Mouse (Mus musculus): ENCODE measurements around the gene Ppp1r36. TPM values are rescaled to one million over a fixed set of nuclear protein-coding genes. Genes with fewer than 3 reads are reported as not detected.
"Not testable (repeated sequence)": the region's sequence is repeated elsewhere in the genome, so short reads cannot be mapped to it uniquely, and the experiment has no call there.

Gene Ppp1r36
- polyA plus RNA-seq, 1 experiment from 2014 or later: 1.8 TPM

DNA sequence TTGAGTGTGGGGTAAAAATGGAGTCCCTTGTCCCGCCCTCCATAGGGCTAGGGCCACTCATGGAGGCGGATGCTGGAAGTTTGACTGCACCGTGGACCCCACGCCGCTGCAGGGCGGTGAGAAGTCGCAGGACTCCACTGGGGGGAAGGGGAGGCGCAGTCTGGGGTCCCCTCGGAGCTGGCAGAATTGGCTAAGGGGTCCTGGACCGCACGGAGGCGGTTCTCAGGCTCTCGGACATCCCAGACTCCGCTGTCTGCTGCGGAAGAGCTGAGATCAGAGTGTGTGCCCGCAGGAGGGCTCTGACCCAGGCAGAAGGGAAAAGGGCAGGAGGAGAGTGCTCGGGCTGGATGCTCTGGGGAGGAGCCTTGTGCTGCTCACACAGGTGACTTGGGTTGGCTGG lies 17.7 kb downstream of the Ppp1r36 start:
- peaks cover 14% of the 10 kb centered on the region for H3K27me3 ChIP-seq (ENCODE audit: insufficient read depth, poor library complexity, severe bottlenecking)
- H3K36me3 ChIP-seq: no peaks in the 10 kb centered on the region
- peaks cover 25% of the 10 kb centered on the region for H3K4me1 ChIP-seq
- H3K27ac ChIP-seq: peak overlapping the region; percentile 89
- DNase-seq (ENCODE audit: low spot score): no peak
- H3K4me3 ChIP-seq: peak overlapping the region; percentile 60
- no peaks in the 10 kb centered on the region for H3K9me3 ChIP-seq
- 3% methylated on average over 17 of the region's 17 CpGs for WGBS

DNA sequence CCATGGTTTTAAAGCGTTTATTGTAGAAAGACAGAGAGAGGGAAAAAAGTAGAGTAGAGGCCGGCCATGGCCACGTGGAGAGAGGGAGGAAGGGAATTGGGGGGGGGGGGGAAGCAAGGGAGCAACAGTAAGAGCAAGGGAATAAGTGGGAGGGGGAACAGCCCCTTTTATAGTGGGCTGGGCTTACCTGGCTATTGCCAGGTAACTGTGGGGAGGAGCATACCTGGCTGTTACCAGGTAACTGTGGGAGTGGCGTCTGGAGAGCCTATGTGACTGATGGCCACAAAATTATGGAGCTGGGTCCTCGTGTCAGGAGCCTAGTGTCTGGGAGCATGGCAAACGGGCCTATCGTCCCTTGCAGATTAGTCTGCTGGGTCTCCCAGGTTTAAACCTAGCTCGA lies 18.2 kb downstream of the Ppp1r36 start:
- H3K27ac ChIP-seq: peak overlapping the region; percentile 89; the same call in 1 of the 2 replicates
- no peak for DNase-seq (ENCODE audit: low spot score)
- H3K9me3 ChIP-seq: no peaks in the 10 kb centered on the region
- no peaks in the 10 kb centered on the region for H3K36me3 ChIP-seq
- WGBS: 35% methylated on average over 8 of the region's 8 CpGs
- H3K4me3 ChIP-seq: peak overlapping the region; percentile 60
- H3K4me1 ChIP-seq: peaks cover 25% of the 10 kb centered on the region
- peaks cover 14% of the 10 kb centered on the region for H3K27me3 ChIP-seq (ENCODE audit: insufficient read depth, poor library complexity, severe bottlenecking)

DNA sequence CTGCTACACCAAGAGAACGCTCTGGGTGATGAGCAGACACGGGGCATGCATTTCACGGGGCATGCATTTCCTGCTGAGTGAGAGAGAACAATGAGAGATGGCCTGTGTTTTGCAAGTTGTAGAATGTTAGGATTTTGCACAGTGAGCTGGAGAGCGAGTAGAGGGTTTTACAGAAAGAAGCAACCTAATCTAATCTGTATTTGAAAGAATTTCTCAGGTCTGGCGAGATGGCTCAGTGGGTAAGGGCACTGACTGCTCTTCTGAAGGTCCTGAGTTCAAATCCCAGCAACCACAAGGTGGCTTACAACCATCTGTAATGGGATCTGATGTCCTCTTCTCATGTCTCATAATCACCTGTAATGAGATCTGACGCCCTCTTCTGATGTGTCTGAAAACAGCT lies 26.1 kb downstream of the Ppp1r36 start:
- H3K9me3 ChIP-seq; DNase-seq (ENCODE audit: low spot score); H3K4me3 ChIP-seq; H3K36me3 ChIP-seq; H3K27me3 ChIP-seq (ENCODE audit: insufficient read depth, poor library complexity, severe bottlenecking); H3K27ac ChIP-seq: not testable (repeated sequence)
- WGBS: 72% methylated on average over 6 of the region's 6 CpGs
- H3K4me1 ChIP-seq: peaks cover 17% of the 10 kb centered on the region

DNA sequence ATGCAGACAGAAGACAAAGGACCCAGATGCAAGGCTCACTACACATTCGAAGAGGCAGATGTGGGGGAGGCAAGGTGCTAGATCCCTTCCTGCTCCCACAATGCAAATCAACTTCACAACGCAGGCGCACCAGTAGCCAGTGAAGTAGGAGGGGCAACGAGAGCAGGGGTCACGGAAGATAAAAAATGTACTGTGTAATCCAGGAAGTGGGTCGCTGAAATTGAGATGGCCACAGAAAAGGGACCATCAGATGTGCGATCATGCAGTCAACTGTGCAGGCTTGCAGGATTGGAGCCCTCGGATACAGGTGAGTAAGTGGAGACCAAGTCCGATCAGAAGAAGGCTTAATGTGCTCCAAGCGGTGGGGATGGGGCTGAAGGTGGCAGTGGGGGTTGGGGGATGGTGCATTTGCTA lies 27.0 kb downstream of the Ppp1r36 start:
- Histone ChIP-seq H3K4me1 (peaks cover 21% of the 10 kb centered on the region), H3K36me3 (no peaks in the 10 kb centered on the region), H3K27ac (peak overlapping the region; percentile 4; the same call in 1 of the 2 replicates), H3K4me3 (peak overlapping the region; percentile 27; the same call in 1 of the 2 replicates), H3K9me3 (no peaks in the 10 kb centered on the region), H3K27me3 (ENCODE audit: insufficient read depth, poor library complexity, severe bottlenecking) (no peaks in the 10 kb centered on the region)
- 48% methylated on average over 10 of the region's 10 CpGs for WGBS
- no peak for DNase-seq (ENCODE audit: low spot score)

DNA sequence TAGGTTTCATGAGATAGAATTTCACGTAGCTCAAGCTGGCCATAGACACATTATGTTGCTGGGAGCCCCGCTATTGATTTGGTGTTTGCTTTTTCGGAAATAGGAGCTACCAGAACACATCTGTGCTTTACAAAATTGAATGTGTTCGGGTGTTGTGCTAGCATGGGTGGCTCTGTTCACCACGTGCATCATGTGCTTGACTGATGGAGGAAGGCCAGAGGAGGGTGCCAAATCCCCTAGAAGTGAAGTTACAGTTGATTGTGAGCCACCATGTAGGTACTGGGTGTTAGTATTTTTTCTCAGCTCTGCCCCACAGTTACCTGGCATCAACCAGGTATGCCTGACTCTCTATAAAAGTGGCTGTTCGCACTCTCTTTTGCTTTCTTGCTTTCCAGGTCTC lies 27.5 kb downstream of the Ppp1r36 start:
- WGBS: 80% methylated on average over 6 of the region's 6 CpGs
- peak overlapping the region; percentile 27; the same call in 1 of the 2 replicates for H3K4me3 ChIP-seq

DNA sequence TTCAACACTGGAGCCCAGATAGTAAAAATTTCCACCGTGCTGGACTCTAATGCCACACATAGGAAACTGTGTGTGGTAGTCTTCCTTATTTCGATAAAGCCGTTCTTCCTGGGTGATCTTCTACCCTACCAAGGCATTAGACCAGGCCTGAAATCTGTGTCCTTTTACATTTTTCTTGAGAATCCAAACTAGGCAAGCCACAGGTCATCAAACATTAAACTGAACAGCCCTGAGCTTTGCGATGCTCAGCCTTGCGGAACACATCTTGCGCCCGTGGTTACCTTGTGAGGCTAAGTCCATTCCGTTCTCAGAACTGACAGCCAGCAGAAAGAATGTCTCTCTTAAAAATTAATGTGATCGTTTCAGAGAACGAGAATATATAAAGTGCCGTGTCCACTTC lies 28.9 kb downstream of the Ppp1r36 start:
- no peak for DNase-seq (ENCODE audit: low spot score)
- Histone ChIP-seq H3K4me3 (no peak overlapping the region), H3K27ac (no peak overlapping the region), H3K27me3 (ENCODE audit: insufficient read depth, poor library complexity, severe bottlenecking) (no peaks in the 10 kb centered on the region), H3K4me1 (peaks cover 21% of the 10 kb centered on the region), H3K9me3 (no peaks in the 10 kb centered on the region), H3K36me3 (no peaks in the 10 kb centered on the region)
- WGBS: 92% methylated on average over 11 of the region's 11 CpGs

More for the DNA sequence above, 27.5 kb downstream of the Ppp1r36 start:
- H3K27ac ChIP-seq: peak overlapping the region; percentile 4; the same call in 1 of the 2 replicates
- no peak for DNase-seq (ENCODE audit: low spot score)
- H3K9me3 ChIP-seq: no peaks in the 10 kb centered on the region
- H3K27me3 ChIP-seq (ENCODE audit: insufficient read depth, poor library complexity, severe bottlenecking): no peaks in the 10 kb centered on the region
- H3K4me1 ChIP-seq: peaks cover 21% of the 10 kb centered on the region
- no peaks in the 10 kb centered on the region for H3K36me3 ChIP-seq

DNA sequence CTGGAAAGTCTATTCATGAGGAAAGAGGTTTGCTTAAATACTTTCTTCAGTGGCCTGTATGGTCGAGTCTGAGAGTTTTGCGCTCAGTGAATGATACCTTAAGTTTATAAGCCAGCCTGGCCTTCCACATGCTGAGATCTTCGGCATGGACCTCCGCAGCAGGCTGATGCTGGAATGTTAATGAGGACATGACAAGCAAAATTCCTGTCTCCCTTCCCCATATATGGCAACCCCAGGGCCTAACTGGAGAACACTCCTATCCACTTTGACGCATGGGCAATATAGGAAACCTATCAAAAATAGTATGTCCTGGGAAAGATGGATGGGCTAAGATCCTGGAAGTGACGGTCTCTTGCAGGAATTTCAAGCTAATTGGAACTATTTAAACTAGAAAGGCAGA lies 30.8 kb downstream of the Ppp1r36 start:
- 44% methylated on average over 6 of the region's 6 CpGs for WGBS
- H3K4me1 ChIP-seq: peaks cover 21% of the 10 kb centered on the region
- H3K36me3 ChIP-seq: no peaks in the 10 kb centered on the region
- DNase-seq (ENCODE audit: low spot score): no peak
- H3K27ac ChIP-seq: peak overlapping the region; percentile 92
- peak overlapping the region; percentile 47 for H3K4me3 ChIP-seq
- no peaks in the 10 kb centered on the region for H3K9me3 ChIP-seq
- no peaks in the 10 kb centered on the region for H3K27me3 ChIP-seq (ENCODE audit: insufficient read depth, poor library complexity, severe bottlenecking)

DNA sequence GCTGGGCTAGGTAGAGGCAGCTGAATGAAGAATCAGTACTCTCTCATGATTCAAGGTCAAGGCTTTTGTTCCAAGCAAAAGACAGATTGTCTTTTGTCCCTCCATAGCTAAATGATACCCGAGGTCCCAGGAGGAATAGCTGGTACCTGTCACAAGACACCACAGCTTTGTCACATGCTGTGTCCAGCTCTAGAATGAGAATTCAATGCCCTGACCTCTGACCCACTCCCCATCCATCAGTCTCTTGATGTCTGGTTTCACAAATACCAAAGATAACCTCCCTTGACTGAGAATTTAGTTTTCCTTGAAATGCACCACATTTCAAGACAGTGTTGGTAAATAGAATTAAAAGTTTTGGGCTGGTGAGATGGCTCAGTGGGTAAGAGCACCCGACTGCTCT lies 34.9 kb downstream of the Ppp1r36 start:
- no peak overlapping the region for H3K4me3 ChIP-seq
- H3K36me3 ChIP-seq: no peaks in the 10 kb centered on the region
- H3K9me3 ChIP-seq: no peaks in the 10 kb centered on the region
- H3K27me3 ChIP-seq (ENCODE audit: insufficient read depth, poor library complexity, severe bottlenecking): no peaks in the 10 kb centered on the region
- 69% methylated on average over 2 of the region's 2 CpGs for WGBS
- H3K27ac ChIP-seq: no peak overlapping the region
- no peak for DNase-seq (ENCODE audit: low spot score)
- peaks cover 14% of the 10 kb centered on the region for H3K4me1 ChIP-seq

DNA sequence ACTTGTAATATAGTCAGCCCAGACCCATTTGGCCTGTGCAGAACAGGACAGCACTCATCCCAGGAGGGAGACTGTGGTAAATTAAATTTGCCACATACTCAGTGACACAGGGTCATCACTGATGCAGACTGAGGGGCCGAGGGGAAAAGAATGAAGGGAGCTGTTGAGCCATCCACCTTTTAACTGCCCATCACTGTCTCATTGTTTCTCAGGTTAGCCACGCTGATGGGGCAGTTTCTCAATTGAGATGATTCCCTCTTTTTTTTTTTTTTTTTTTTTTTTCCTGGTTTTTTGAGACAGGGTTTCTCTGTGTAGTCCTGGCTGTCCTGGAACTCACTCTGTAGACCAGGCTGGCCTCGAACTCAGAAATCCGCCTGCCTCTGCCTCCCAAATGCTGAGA lies 41.1 kb downstream of the Ppp1r36 start:
- not testable (repeated sequence) for H3K9me3 ChIP-seq; H3K4me1 ChIP-seq; DNase-seq (ENCODE audit: low spot score); H3K27ac ChIP-seq; H3K36me3 ChIP-seq; H3K4me3 ChIP-seq; H3K27me3 ChIP-seq (ENCODE audit: insufficient read depth, poor library complexity, severe bottlenecking)
- 85% methylated on average over 4 of the region's 4 CpGs for WGBS

DNA sequence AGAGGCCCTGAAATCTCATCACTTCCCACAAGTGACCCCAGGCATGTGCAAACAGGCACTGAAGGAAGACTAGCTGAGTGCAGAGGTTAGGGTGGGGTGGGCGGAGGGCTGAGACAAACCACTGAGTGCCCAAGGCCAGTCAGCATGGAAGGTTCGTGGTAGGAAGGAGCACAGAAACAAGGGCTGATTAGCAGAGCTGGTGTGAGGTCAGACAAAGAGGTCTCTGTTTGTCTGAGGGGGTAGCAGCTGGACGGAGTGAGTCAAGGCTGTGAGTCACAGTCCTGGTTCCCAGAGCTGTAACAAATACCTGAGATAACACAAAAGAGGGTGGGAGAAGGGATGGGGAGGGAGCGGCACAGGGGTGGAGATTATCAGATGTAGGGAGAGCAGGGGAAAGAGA lies 41.7 kb downstream of the Ppp1r36 start:
- H3K27me3 ChIP-seq (ENCODE audit: insufficient read depth, poor library complexity, severe bottlenecking): no peaks in the 10 kb centered on the region
- WGBS: 17% methylated on average over 4 of the region's 4 CpGs
- H3K4me1 ChIP-seq: peaks cover 12% of the 10 kb centered on the region
- no peaks in the 10 kb centered on the region for H3K36me3 ChIP-seq
- H3K9me3 ChIP-seq: no peaks in the 10 kb centered on the region
- peak overlapping the region; percentile 64; the same call in 1 of the 2 replicates for H3K27ac ChIP-seq
- peak; percentile 84 for DNase-seq (ENCODE audit: low spot score)
- no peak overlapping the region for H3K4me3 ChIP-seq

DNA sequence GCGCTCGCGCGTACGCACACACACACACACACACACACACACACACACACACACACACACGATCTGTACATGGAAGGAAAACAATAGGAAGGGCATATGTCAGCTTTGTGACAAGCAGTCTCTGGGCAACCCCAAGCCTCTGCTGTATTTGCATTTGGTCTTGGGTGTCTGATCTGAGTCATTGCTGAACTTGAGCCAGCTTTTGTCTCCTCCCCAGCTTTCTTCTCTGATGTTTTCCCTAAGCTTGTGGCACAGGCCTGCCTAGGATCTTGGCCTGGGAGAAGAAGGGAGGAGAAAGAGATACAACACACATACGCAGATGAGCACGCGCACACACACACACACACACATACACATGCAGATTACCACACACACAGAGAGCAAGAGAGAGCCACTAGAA lies 46.1 kb downstream of the Ppp1r36 start:
- no peak for DNase-seq (ENCODE audit: low spot score)
- Histone ChIP-seq H3K27me3 (ENCODE audit: insufficient read depth, poor library complexity, severe bottlenecking) (no peaks in the 10 kb centered on the region), H3K9me3 (no peaks in the 10 kb centered on the region), H3K4me1 (peaks cover 25% of the 10 kb centered on the region), H3K4me3 (no peak overlapping the region), H3K27ac (no peak overlapping the region), H3K36me3 (no peaks in the 10 kb centered on the region)
- 94% methylated on average over 9 of the region's 9 CpGs for WGBS

DNA sequence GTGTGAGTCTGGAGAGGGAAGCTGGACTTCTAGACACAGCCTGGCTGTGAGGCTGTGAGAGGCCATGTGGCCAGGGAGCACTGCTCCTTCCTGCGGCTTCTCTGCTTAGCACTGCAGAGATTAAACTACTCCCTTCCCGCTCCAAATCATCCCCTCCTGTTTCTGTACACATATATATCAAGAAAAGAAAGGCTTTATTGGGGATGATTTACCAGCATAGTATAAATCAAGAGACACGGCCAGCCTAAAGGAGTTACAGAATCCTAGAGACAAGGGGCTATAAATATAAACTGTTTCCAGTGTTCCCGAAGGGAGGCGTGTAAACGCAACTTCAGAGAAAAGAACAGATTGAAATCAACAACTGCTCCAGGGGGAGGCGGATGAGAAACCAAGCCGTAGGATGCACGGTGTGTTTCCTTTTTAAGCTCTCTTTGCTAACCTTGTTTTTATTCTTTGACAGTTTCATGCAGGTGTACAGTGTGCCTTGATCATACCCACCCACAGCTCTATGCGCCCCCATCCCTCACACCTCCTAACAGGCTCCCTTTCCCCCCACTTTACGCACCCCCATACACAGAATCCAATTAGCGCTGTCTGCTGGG lies 47.4 kb downstream of the Ppp1r36 start:
- Histone ChIP-seq H3K36me3 (no peaks in the 10 kb centered on the region), H3K27ac (peak overlapping the region; percentile 22; the same call in 1 of the 2 replicates), H3K27me3 (ENCODE audit: insufficient read depth, poor library complexity, severe bottlenecking) (no peaks in the 10 kb centered on the region), H3K9me3 (no peaks in the 10 kb centered on the region), H3K4me3 (no peak overlapping the region), H3K4me1 (peaks cover 16% of the 10 kb centered on the region; the same call in 1 of the 2 replicates)
- no peak for DNase-seq (ENCODE audit: low spot score)
- 60% methylated on average over 12 of the region's 12 CpGs for WGBS

DNA sequence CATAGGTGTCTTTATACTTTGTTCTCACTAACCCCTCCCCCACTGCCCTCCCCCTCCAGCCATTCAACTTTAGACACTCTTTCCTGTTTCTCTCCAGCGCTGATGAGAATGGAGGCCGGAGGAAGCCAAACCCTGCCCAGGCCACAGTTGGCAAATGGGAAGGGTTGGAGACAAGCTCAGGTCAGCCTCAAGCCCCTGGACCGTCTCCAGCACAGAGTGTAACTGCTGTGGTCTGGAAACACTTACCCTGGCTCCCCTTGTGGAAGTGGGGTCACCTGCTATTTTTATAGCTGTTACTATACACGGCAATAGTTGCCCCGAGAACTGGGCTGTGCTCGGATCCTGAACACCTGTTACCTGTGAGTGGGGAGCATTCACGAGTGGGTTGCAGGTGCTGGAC lies 49.3 kb downstream of the Ppp1r36 start:
- Histone ChIP-seq H3K4me1 (peaks cover 16% of the 10 kb centered on the region; the same call in 1 of the 2 replicates), H3K9me3 (no peaks in the 10 kb centered on the region), H3K36me3 (no peaks in the 10 kb centered on the region), H3K27ac (no peak overlapping the region), H3K27me3 (ENCODE audit: insufficient read depth, poor library complexity, severe bottlenecking) (no peaks in the 10 kb centered on the region), H3K4me3 (no peak overlapping the region)
- 80% methylated on average over 7 of the region's 7 CpGs for WGBS
- no peak for DNase-seq (ENCODE audit: low spot score)

DNA sequence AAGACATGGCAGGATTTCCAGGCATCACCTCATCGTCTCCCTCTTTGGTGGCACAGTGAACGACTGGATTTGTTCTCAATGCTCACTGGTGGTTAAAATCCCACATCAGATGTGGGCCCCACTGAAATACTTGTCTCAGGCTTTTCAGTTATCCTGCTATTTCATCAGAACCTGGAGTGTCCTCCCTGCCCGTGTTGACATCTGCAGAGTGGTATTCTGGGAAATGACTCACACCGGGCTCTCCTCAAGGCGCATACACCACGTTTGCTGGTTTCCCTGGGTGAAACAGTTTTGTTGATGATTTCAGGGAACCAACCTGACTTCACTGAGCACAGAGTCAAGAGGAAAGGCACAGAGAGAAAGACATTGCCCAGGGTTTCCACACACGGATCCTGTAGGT lies 49.9 kb downstream of the Ppp1r36 start:
- Histone ChIP-seq H3K4me1 (peaks cover 16% of the 10 kb centered on the region; the same call in 1 of the 2 replicates), H3K9me3 (no peaks in the 10 kb centered on the region), H3K36me3 (no peaks in the 10 kb centered on the region), H3K4me3 (no peak overlapping the region), H3K27ac (no peak overlapping the region), H3K27me3 (ENCODE audit: insufficient read depth, poor library complexity, severe bottlenecking) (no peaks in the 10 kb centered on the region)
- WGBS: 55% methylated on average over 7 of the region's 7 CpGs
- no peak for DNase-seq (ENCODE audit: low spot score)

Data from heart, embryonic 10.5 days (tissue).